Mouse (Mus musculus) testis, adult 2 months (tissue): ENCODE measurements at regions not wholly inside any gene's neighbourhood (a gene's known extent, or its start where the extent isn't known, plus 50 kb on each side); places are given as distances from the start of the nearest gene placed in this dataset.

ENCODE experiments used
- CTCF ChIP-seq: fragments of 200-500 bp; IDR thresholded peaks from 2 replicates; pipeline ENCODE4 v1.5.1; 2012; ENCODE audit warnings: low read depth, mild to moderate bottlenecking, inconsistent platforms, low read length, moderate library complexity; ENCODE audit not compliant: control insufficient read depth, insufficient read depth, insufficient replicate concordance
- POLR2A ChIP-seq: fragments of 200-500 bp; IDR thresholded peaks from 2 replicates; pipeline ENCODE4 v1.6.1; 2012; ENCODE audit warnings: low read depth, mild to moderate bottlenecking, inconsistent platforms, low read length, moderate library complexity; ENCODE audit not compliant: control insufficient read depth

- TF ChIP-seq CTCF (no peak), POLR2A (no peak)
Observed at GRCm38 (mm10) chr4:4205158-4205557, 127.8 kb upstream of the Sdr16c6 start.
